17 mouse cellular contexts compared by ENCODE assay signal in the genomic region with DNA sequence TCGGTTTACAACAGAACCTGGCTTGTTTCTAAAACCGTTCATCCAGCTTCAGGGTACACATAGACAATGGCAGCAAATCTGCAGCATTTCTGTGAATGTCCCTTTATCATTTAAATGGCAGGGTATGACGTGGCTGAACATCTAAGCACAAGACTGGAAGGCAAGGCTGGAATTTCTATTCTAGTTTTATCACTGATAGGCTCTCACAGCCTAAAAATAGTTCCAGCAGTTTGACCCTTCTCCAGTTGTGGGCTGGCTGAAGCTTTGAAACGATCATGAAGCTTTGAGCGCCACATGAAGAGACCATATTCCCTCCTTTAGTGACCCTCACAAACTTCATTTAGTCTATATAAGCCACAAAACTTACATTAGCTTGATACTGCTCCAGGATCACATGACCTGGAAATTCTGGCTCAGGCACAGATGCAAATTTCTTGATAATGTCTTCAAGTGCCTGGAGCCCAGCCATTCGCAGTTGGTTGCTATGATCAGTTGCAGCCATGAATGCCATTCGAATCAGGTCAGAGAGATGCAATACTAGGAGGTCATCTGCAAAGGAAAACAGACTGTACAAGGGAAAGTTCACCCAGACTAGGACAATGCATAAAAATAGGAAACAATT. TPM values are rescaled to one million over a fixed set of nuclear protein-coding genes. Genes with fewer than 3 reads are reported as not detected.
DNase-seq lines count a peak whose midpoint lies in the region; ATAC-seq and TF ChIP-seq lines count a peak whose summit lies in the region.
"Had no signal": no experiment of that assay in that cellular context is flagged by ENCODE, and none has a peak within 500 bp of the region (broad histone marks: within the 10 kb centered on the region; RNA-seq: fewer than 3 reads in every experiment).

No protein-coding gene starts in this region.

- no peak for ATAC-seq in intestine, postnatal 0 days
- no peak for ATAC-seq in intestine, embryonic 16.5 days
- ATAC-seq: lung, postnatal 0 days had no signal

- WGBS in intestine, postnatal 0 days: 81% methylated on average over 7 of the region's 7 CpGs
- WGBS in intestine, embryonic 16.5 days: 79% methylated on average over 7 of the region's 7 CpGs

- H3K27ac ChIP-seq in intestine, postnatal 0 days (ENCODE audit: low read depth, low read length): peak overlapping the region; percentile 28; the same call in 1 of the 2 replicates
- no peak overlapping the region for H3K27ac ChIP-seq in intestine, embryonic 16.5 days (ENCODE audit: low read length)
- H3K27ac ChIP-seq: hindbrain, embryonic 13.5 days; kidney, embryonic 15.5 days had no signal

- DNase-seq in brain, adult 2 months (ENCODE audit: low read depth, low spot score): peak; percentile 13
- peak; percentile 36 to 50 for DNase-seq in heart, adult 9 months (ENCODE audit: low spot score in 2 of 2)
- peak; percentile 24 to 67 for DNase-seq in heart, postnatal 14 days
- no peak for DNase-seq in layer of hippocampus, adult 18-20 months (ENCODE audit: low spot score in 2 of 2)
- no peak for DNase-seq in spleen, adult 18-20 months
- DNase-seq in kidney, adult 18-20 months: no peak
- DNase-seq: cerebellum, adult 9-11 months; right cerebral cortex, postnatal 25 days had no signal

- H3K4me3 ChIP-seq in intestine, postnatal 0 days (ENCODE audit: low read depth, low read length): no peak overlapping the region
- no peak overlapping the region for H3K4me3 ChIP-seq in intestine, embryonic 16.5 days (ENCODE audit: low read length)
- H3K4me3 ChIP-seq: hindbrain, embryonic 13.5 days; kidney, embryonic 15.5 days; myocyte had no signal

- TF ChIP-seq CTCF in intestine, postnatal 0 days (IDR thresholded peaks at IDR 0.05; ENCODE audit: low read depth): no peak

- intact Hi-C loops in heart, postnatal 14 days (cut with DNase I): no loop called here

- H3K9ac ChIP-seq in intestine, postnatal 0 days (ENCODE audit: low read depth, low read length): no peak overlapping the region
- no peak overlapping the region for H3K9ac ChIP-seq in intestine, embryonic 16.5 days (ENCODE audit: low read depth, low read length)
- H3K9ac ChIP-seq: hindbrain, embryonic 13.5 days; kidney, embryonic 15.5 days had no signal

- H3K27me3 ChIP-seq in intestine, postnatal 0 days (replicated peaks; ENCODE audit: control insufficient read depth, insufficient read depth, low read length): no peaks in the 10 kb centered on the region
- H3K27me3 ChIP-seq in intestine, embryonic 16.5 days (replicated peaks; ENCODE audit: control insufficient read depth, insufficient read depth, low read length): no peaks in the 10 kb centered on the region
- H3K27me3 ChIP-seq: hindbrain, embryonic 13.5 days; kidney, embryonic 15.5 days had no signal

- peaks cover 13% of the 10 kb centered on the region for H3K36me3 ChIP-seq in intestine, postnatal 0 days (ENCODE audit: control insufficient read depth, insufficient read depth)
- peaks cover 5% of the 10 kb centered on the region; the same call in 1 of the 2 replicates for H3K36me3 ChIP-seq in intestine, embryonic 16.5 days (ENCODE audit: control insufficient read depth, insufficient read depth, low read length)

- no peaks in the 10 kb centered on the region for H3K9me3 ChIP-seq in intestine, postnatal 0 days (ENCODE audit: control insufficient read depth)
- no peaks in the 10 kb centered on the region for H3K9me3 ChIP-seq in intestine, embryonic 16.5 days (ENCODE audit: control insufficient read depth, low read length)
- H3K9me3 ChIP-seq: G1E; hindbrain, embryonic 13.5 days; kidney, embryonic 15.5 days had no signal

- H3K4me1 ChIP-seq in intestine, postnatal 0 days (replicated peaks; ENCODE audit: control insufficient read depth, insufficient read depth, low read length): no peaks in the 10 kb centered on the region
- 0 out of 2 replicates have a peak, but pooled peaks cover 2% of the 10 kb centered on the region for H3K4me1 ChIP-seq in intestine, embryonic 16.5 days (ENCODE audit: control insufficient read depth, insufficient read depth, low read length)
- H3K4me1 ChIP-seq: hindbrain, embryonic 13.5 days; kidney, embryonic 15.5 days had no signal

- no peak overlapping the region for H3K4me2 ChIP-seq in intestine, postnatal 0 days (replicated peaks; ENCODE audit: low read depth)
- no peak overlapping the region for H3K4me2 ChIP-seq in intestine, embryonic 16.5 days (ENCODE audit: low read depth, low read length)
- H3K4me2 ChIP-seq: hindbrain, embryonic 13.5 days; kidney, embryonic 15.5 days; liver, embryonic 11.5 days; midbrain, embryonic 11.5 days had no signal

RNA-seq across cellular contexts. Expression of a gene that starts 44.0 kb away (rescaled TPM):
- 6.8 and 7.0 TPM in 2 replicates for polyA plus RNA-seq in intestine, postnatal 0 days (2015; fragmentation: Nextera tagmentation; extraction: Ambion mirVana)
- polyA plus RNA-seq in intestine, embryonic 16.5 days (2015; fragmentation: Nextera tagmentation; extraction: Ambion mirVana): 9.6 and 12.1 TPM in 2 replicates
- total RNA-seq in heart, postnatal 14 days (2021): 10 to 100 TPM; 32.5 to 36.3 TPM
- 10 to 100 TPM; 50.8 TPM for total RNA-seq in layer of hippocampus, adult 18-20 months (2021)

RNA-seq across cellular contexts. Expression of a gene that starts 44.2 kb away (rescaled TPM):
- 64.7 and 65.1 TPM in 2 replicates for polyA plus RNA-seq in intestine, postnatal 0 days (2015; fragmentation: Nextera tagmentation; extraction: Ambion mirVana)
- 47.1 and 50.4 TPM in 2 replicates for polyA plus RNA-seq in intestine, embryonic 16.5 days (2015; fragmentation: Nextera tagmentation; extraction: Ambion mirVana)
- total RNA-seq in heart, postnatal 14 days (2021): 10 to 100 TPM; 22.9 to 25.8 TPM
- total RNA-seq in layer of hippocampus, adult 18-20 months (2021): 10 to 100 TPM; 39.9 to 42.5 TPM

RNA-seq across cellular contexts. Expression of a gene that starts 54.2 kb away (rescaled TPM):
- polyA plus RNA-seq in intestine, postnatal 0 days (2015; fragmentation: Nextera tagmentation; extraction: Ambion mirVana): 3.8 and 4.3 TPM in 2 replicates
- polyA plus RNA-seq in intestine, embryonic 16.5 days (2015; fragmentation: Nextera tagmentation; extraction: Ambion mirVana): 4.7 and 5.3 TPM in 2 replicates
- total RNA-seq in heart, postnatal 14 days (2021): 10 to 100 TPM; 30.1 to 32.2 TPM
- total RNA-seq in layer of hippocampus, adult 18-20 months (2021): 10 to 100 TPM; 55.0 to 58.0 TPM

Comparison
In these comparisons a context has a peak if more than half of its experiments do, and no peak if none do; other contexts are left out.
1. DNase-seq: peak in brain, adult 2 months (single experiment), heart, adult 9 months (2 of 2) and heart, postnatal 14 days (2 of 2); none in layer of hippocampus, adult 18-20 months (0 of 2), spleen, adult 18-20 months (0 of 2) and kidney, adult 18-20 months (single experiment).